Mouse (Mus musculus) liver, postnatal 0 days (tissue): Measurements from ENCODE around the gene Ccdc172.

ENCODE experiments used
- CTCF ChIP-seq: sonication (generic); IDR thresholded peaks from 2 replicates; pipeline ENCODE4 v1.5.1; 2016; ENCODE audit warnings: antibody characterized with exemption, low read depth
- EP300 ChIP-seq: IDR thresholded peaks from 2 replicates; pipeline ENCODE4 v1.6.1; 2016; ENCODE audit warnings: antibody characterized with exemption, low read depth, mild to moderate bottlenecking

GRCm38 (mm10) chr19:58521696-58522095, 9.9 kb downstream of the Ccdc172 start:
- no peak for TF ChIP-seq CTCF
- TF ChIP-seq EP300 = no peak
